Mouse (Mus musculus) MEL (cell line): ENCODE measurements at regions not wholly inside any gene's neighbourhood (a gene's known extent, or its start where the extent isn't known, plus 50 kb on each side); places are given as distances from the start of the nearest gene placed in this dataset.

ENCODE experiments used
- DNase-seq: peaks from one replicate; pipeline ENCODE4 v3.0.0; 2011; ENCODE audit warnings: low read depth, low spot score
- H3K27ac ChIP-seq: 2 replicates; pipeline ENCODE4 v1.5.1; 2012; ENCODE audit warnings: low read depth, mild to moderate bottlenecking, control low read depth, low read length, moderate library complexity; ENCODE audit not compliant: control insufficient read depth
- H3K27me3 ChIP-seq, 2 experiments: fragments of 150-350 bp in 1 of 2; sonication (generic) in 1 of 2; 2 replicates each; pipeline ENCODE4 v1.6.1; 2012; ENCODE audit warnings: low read length in 2 of 2, mild to moderate bottlenecking in 2 of 2, improper control_type of control experiment in 1 of 2, moderate library complexity in 1 of 2; ENCODE audit not compliant: insufficient read depth in 2 of 2, control insufficient read depth in 1 of 2
- H3K36me3 ChIP-seq, 2 experiments: 2 replicates each; pipeline ENCODE4 v1.6.1; 2012 to 2014; ENCODE audit warnings: low read length in 2 of 2, improper control_type of control experiment in 1 of 2, inconsistent platforms in 1 of 2, mild to moderate bottlenecking in 1 of 2; ENCODE audit not compliant: insufficient read depth in 2 of 2, control insufficient read depth in 1 of 2
- H3K4me1 ChIP-seq, 2 experiments: fragments of 150-350 bp in 1 of 2; sonication (generic) in 1 of 2; 2 replicates each; pipeline ENCODE4 v1.6.1; 2012; ENCODE audit warnings: low read length in 2 of 2, improper control_type of control experiment in 1 of 2, mild to moderate bottlenecking in 1 of 2; ENCODE audit not compliant: insufficient read depth in 2 of 2, control insufficient read depth in 1 of 2
- H3K4me3 ChIP-seq, 2 experiments: fragments of 150-350 bp in 1 of 2; sonication (generic) in 1 of 2; 2 replicates each; pipeline ENCODE4 v1.5.1; 2012; ENCODE audit warnings: low read depth in 2 of 2, low read length in 2 of 2, mild to moderate bottlenecking in 2 of 2, moderate library complexity in 2 of 2, control low read depth in 1 of 2, improper control_type of control experiment in 1 of 2; ENCODE audit not compliant: control insufficient read depth in 1 of 2, insufficient read depth in 1 of 2
- H3K79me2 ChIP-seq: 2 replicates; pipeline ENCODE4 v1.6.1; 2012; ENCODE audit warnings: mild to moderate bottlenecking, low read length, moderate library complexity; ENCODE audit not compliant: control insufficient read depth, poor library complexity, insufficient read depth
- H3K9ac ChIP-seq: 2 replicates; pipeline ENCODE4 v1.6.1; 2012; ENCODE audit warnings: low read depth, mild to moderate bottlenecking, control low read depth, low read length, moderate library complexity; ENCODE audit not compliant: control insufficient read depth, poor library complexity, severe bottlenecking
- H3K9me3 ChIP-seq: fragments of 150-350 bp; sonication (generic); replicated peaks from 2 replicates; pipeline ENCODE4 v1.6.1; 2012; ENCODE audit warnings: mild to moderate bottlenecking, low read length, improper control_type of control experiment, moderate library complexity; ENCODE audit not compliant: insufficient read depth
- CHD2 ChIP-seq: IDR thresholded peaks from 2 replicates; pipeline ENCODE4 v1.6.1; 2011; ENCODE audit warnings: low read length, improper control_type of control experiment
- E2F4 ChIP-seq: IDR thresholded peaks from 2 replicates; pipeline ENCODE4 v1.6.1; 2011; ENCODE audit warnings: low read depth, low read length, improper control_type of control experiment, borderline replicate concordance
- ELF1 ChIP-seq: IDR thresholded peaks from 2 replicates; pipeline ENCODE4 v1.6.1; 2014; ENCODE audit warnings: low read depth, mild to moderate bottlenecking, inconsistent platforms, low read length, improper control_type of control experiment, moderate library complexity
- ETS1 ChIP-seq: IDR thresholded peaks from 2 replicates; pipeline ENCODE4 v1.6.1; 2012; ENCODE audit warnings: low read depth, mild to moderate bottlenecking, inconsistent platforms, low read length, improper control_type of control experiment, moderate library complexity
- GABPA ChIP-seq: IDR thresholded peaks from 2 replicates; pipeline ENCODE4 v1.6.1; 2012; ENCODE audit warnings: low read depth, mild to moderate bottlenecking, inconsistent platforms, low read length, improper control_type of control experiment, moderate library complexity
- GATA1 ChIP-seq: IDR thresholded peaks from 2 replicates; pipeline ENCODE4 v1.6.1; 2011; ENCODE audit warnings: low read depth, low read length, improper control_type of control experiment
- HCFC1 ChIP-seq: IDR thresholded peaks from 2 replicates; pipeline ENCODE4 v1.6.1; 2012; ENCODE audit warnings: low read depth, mild to moderate bottlenecking, inconsistent platforms, low read length, improper control_type of control experiment, moderate library complexity
- POLR2A ChIP-seq, 2 experiments: IDR thresholded peaks; 2 replicates each; pipeline ENCODE4 v1.6.1; 2011 to 2012; ENCODE audit warnings: low read length in 2 of 2, mild to moderate bottlenecking in 2 of 2, control low read depth in 1 of 2, improper control_type of control experiment in 1 of 2, low read depth in 1 of 2, moderate library complexity in 1 of 2; ENCODE audit not compliant: control insufficient read depth in 1 of 2, insufficient read depth in 1 of 2, poor library complexity in 1 of 2
- POLR2AphosphoS2 ChIP-seq: IDR thresholded peaks from 2 replicates; pipeline ENCODE4 v1.6.1; 2011; ENCODE audit warnings: low read length, improper control_type of control experiment
- SMC3 ChIP-seq: IDR thresholded peaks from 2 replicates; pipeline ENCODE4 v1.6.1; 2011; ENCODE audit warnings: low read depth, low read length, improper control_type of control experiment
- TAL1 ChIP-seq: IDR thresholded peaks from 2 replicates; pipeline ENCODE4 v1.6.1; 2012; ENCODE audit warnings: mild to moderate bottlenecking, inconsistent platforms, low read length, moderate library complexity, mixed read lengths
- TBP ChIP-seq: IDR thresholded peaks from 2 replicates; pipeline ENCODE4 v1.8.0; 2011; ENCODE audit warnings: low read depth, low read length, improper control_type of control experiment
- UBTF ChIP-seq: IDR thresholded peaks from 2 replicates; pipeline ENCODE4 v1.6.1; 2012; ENCODE audit warnings: low read depth, mild to moderate bottlenecking, inconsistent platforms, low read length, improper control_type of control experiment, moderate library complexity, borderline replicate concordance; ENCODE audit not compliant: insufficient read depth
- USF1 ChIP-seq: IDR thresholded peaks from 2 replicates; pipeline ENCODE4 v1.6.1; 2014; ENCODE audit warnings: low read depth, mild to moderate bottlenecking, inconsistent platforms, low read length, improper control_type of control experiment, moderate library complexity
- ZC3H11A ChIP-seq: IDR thresholded peaks from 2 replicates; pipeline ENCODE4 v1.6.1; 2012; ENCODE audit warnings: low read depth, mild to moderate bottlenecking, inconsistent platforms, low read length, improper control_type of control experiment
- ZNF384 ChIP-seq: IDR thresholded peaks from 2 replicates; pipeline ENCODE4 v1.6.1; 2012; ENCODE audit warnings: low read depth, mild to moderate bottlenecking, inconsistent platforms, low read length, improper control_type of control experiment

DNA sequence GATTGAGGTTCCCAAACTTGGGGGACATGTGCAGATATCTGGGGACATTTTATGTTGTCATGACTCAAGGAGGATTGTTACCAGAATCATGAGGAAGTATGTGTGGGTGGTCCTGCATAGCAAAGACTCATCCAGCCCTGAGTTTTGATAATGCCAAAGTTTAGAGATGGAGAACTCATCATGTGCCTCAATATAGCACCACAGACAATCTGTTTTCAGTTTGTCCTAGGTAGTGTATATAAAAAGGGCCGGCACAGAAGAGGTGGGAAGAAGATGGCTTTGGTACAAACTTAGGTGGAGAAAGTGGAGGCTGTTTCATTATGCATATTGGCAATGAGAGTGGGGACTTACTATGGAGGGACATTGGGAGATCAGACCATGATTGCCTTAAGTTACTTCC is 447.2 kb downstream of the 1810013L24Rik start (continued):
- TF ChIP-seq POLR2A (IDR thresholded peaks at IDR 0.05; ENCODE audit: control insufficient read depth in 1 of 2, insufficient read depth in 1 of 2, low read depth in 1 of 2, low read length in 2 of 2, poor library complexity in 1 of 2) (no peak), HCFC1 (no peak)

DNA sequence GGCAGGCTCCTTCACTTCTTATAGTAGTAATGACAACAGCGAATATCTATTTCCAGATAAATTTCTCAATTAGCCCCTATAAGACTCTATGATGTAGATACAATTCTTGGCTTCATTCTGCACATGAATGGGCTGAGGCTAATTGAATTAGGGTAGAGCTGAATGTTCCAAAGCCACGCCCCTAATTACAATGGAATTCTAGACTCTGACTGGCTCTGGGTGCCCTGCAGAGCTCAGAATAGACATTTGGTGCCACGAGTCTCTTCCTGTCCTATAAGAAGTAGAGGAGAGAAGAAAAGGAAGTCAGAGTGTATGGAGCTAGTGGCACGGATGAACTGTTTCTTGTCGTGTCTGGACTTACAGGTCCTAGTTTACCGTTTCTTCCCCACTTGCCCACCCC is 449.8 kb downstream of the 1810013L24Rik start:
- Histone ChIP-seq H3K4me3 (no peak overlapping the region), H3K27ac (no peak overlapping the region), H3K4me1 (no peaks in the 10 kb centered on the region), H3K79me2 (no peaks in the 10 kb centered on the region), H3K36me3 (no peaks in the 10 kb centered on the region), H3K9ac (no peak overlapping the region), H3K27me3 (no peaks in the 10 kb centered on the region), H3K9me3 (no peaks in the 10 kb centered on the region)
- TF ChIP-seq CHD2 (no peak), GABPA (no peak), GATA1 (no peak), ETS1 (no peak), E2F4 (no peak), ZC3H11A (no peak), USF1 (no peak)
- no peak for DNase-seq

DNA sequence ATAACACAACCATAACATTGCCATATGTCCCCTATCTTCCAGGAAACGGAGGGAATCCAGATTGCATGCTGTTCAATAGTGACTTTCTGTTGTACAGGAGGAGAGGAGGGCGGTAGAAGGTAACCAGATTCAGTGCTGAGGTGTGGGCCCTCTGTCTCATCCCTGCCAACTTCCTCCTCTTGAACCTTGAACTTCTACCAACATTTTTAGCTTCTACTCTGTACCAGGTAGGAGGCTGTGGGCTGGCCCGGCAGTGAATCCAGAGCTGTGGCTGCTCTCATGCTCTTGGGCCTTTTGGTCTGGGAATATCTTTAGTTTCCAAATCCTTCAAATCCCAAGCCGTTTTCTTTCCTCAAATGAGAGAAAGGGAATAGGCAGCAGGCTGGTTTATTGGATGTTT is 450.5 kb downstream of the 1810013L24Rik start:
- TF ChIP-seq CHD2 (no peak), SMC3 (no peak), ZNF384 (no peak), ELF1 (no peak), TBP (no peak), POLR2AphosphoS2 (no peak), ZC3H11A (no peak), UBTF (no peak), TAL1 (no peak), E2F4 (no peak), POLR2A (IDR thresholded peaks at IDR 0.05; ENCODE audit: control insufficient read depth in 1 of 2, insufficient read depth in 1 of 2, low read depth in 1 of 2, low read length in 2 of 2, poor library complexity in 1 of 2) (no peak)
- Histone ChIP-seq H3K79me2 (no peaks in the 10 kb centered on the region), H3K4me1 (no peaks in the 10 kb centered on the region), H3K27ac (no peak overlapping the region), H3K9me3 (no peaks in the 10 kb centered on the region), H3K9ac (no peak overlapping the region), H3K27me3 (no peaks in the 10 kb centered on the region), H3K36me3 (no peaks in the 10 kb centered on the region), H3K4me3 (no peak overlapping the region)
- DNase-seq, result no peak
